Mouse (Mus musculus) kidney, postnatal 10 days (tissue): ENCODE results near the gene Pafah1b3.

Experiments
- DNase-seq: peaks from one replicate; pipeline ENCODE4 v3.0.0; 2021; ENCODE audit warnings: mixed read lengths

The Pafah1b3 gene

DNA sequence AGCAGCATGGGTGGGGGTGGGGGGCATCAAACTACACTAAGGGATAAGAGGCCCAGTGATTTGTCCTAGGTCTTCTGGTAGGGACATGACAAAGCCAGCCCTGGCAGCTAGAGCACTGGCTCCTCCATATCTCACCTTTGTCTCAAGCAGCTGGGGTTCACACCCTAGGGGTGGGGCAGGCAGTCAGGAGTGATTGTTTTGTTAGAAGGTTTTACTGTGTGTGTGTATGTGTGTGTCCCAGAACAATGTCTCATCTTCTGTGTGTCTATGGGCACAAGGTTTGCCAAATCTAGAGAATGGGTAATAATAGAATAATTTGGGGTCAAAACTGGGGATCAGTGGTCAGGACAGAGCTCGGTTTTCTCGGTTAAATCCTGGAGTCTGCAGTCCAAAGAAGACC, 7.7 kb upstream of the Pafah1b3 start:
- no peak for DNase-seq

DNA sequence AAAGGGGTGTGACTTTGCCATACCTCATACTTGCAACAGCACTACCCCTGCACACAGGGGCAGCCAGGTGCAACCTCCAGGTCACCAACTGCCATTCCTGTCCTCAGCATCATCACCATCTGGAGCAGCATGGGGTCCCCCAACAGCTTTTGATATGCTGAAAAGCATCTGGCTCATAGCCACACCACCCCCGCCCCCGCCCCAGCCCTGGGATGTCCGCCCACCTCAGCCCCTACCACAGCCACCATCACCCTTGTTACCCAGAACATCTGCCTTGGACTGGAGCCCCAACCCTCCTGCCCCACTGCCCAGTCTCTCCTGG, 5.9 kb upstream of the Pafah1b3 start:
- no peak for DNase-seq

DNA sequence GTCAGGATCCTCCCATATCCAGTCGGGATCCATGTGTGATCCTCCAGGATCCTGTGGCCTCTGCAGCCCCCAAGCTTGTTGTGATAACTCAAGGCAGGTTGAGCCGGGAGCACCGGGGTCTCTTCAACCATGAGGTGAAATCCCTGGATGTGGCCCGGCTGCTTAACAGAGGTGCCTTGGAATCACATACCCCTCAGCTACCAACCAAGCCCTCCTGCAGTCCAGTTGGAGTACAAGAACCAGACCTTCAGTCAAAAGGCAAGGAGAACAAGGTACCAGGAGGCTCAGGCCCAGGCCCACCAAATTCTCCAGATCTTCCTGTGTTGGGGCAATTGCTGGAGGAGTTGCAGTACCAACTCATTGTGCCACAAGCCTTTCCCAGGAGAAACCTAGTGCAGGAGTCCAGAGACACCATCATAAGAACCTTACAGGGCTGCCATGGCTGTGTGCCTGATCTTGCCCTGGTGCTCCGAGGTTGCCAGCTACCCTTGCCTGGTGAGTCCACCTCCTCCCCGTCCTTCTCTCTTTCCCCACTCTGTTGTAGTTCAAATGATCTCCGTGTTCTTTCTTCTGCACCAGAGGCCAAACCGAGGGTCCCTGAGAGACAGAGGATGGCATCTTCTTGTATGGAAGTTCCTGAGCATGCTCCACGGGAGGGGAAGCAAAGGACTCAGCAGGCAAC, 5.4 kb upstream of the Pafah1b3 start:
- no peak for DNase-seq

DNA sequence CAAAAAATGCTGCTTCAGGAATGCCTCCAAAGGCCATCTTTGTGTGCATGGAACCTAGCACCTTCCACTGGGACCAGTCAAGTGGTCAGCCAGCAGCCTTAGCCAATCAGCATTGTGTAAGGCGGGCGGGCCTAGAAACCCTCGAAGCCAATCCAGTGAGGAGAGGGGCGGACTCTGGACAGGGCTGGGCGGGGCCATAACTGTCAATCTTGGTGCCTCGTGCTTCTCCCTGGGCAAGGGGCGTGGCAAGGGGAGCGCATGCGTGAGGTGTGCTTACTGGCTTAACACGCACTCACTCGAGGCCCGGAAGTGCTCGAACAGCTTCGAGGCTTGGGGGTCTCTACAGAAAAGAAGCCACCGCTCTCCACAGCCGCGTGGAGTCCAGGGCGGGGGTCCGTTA, 3.3 kb upstream of the Pafah1b3 start, which contains the start of gene Prr19:
TSS of gene Prr19 (plus strand) at position 349 of the 400 bp plus-strand sequence.
- no peak for DNase-seq

DNA sequence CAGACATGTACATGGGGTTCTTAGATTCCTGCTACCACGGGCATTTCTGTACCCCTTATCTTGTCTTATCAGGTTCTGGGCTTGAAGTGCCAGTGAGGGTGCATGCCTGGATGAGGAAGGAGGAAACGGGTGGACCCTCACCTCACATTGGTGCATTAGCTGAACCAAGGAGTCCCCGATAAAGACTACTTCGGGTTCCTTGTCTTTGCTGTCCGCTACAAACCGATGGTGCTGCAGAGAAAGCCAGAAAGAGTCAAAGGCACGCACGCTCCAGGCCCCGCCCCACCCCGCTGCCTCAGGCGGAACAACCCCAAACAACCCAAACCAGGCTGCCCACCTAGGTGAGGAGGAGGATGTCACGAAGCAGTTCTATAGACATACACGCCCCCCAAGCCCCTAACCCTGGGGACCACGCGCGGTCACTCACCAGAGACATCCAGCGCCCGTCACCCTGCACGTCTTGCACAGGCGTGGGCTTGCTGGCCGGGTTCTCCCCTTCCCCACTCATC, 787 bp downstream of the Pafah1b3 start:
- peak; percentile 70 for DNase-seq

DNA sequence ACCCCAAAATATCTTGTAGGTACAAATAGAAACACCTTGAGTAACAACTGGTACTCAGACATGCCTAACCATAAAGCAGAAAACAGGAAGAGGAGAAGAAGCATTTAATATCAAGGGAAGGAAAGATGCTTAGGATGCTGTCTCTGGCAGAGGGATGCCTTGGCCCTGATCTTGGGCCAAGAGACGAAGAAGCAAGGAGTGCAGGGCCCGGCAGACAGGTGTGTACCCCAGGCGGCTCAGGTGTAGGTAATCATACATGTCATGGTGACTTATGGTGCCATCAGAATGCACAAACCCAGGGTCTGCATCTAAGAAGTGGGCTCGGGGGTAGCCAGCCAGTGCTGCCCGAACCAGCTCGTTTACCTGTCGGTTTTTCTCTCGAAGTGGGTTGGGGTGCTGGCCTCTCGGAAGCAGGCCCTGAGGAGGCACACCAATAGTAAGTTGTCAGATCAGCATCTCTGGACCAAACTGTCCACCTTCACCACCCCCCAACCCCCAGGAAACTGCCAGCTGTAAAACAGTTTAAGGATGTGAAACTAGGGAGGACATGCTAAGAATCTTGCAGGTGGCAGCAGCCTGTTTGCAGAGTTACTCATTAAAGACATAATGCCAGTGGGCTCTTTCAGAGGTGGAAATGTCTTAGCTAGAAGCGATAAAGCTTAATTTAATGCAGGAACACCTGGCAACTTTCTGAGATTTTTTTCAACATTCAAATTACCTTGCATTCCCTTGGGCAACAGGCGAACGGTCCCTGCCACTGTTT, 2.6 kb downstream of the Pafah1b3 start:
- DNase-seq: no peak

DNA sequence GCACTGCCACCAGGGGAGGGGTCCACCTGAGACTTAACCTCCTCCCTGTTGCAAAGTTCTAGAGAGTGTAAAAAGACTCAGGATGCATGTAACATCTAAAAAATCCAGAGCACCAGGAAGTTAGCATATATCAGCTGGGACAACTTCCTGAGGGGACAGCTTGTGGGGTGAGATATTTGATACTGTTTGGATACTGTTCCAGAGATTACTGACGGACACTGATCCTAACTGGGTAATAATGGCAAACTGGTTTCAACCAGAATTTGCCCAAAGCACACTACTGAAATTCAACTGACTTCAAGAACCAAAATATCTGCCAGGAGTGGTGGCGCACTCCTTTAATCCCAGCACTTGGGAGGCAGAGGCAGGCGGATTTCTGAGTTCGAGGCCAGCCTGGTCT, 3.3 kb downstream of the Pafah1b3 start:
- no peak for DNase-seq

DNA sequence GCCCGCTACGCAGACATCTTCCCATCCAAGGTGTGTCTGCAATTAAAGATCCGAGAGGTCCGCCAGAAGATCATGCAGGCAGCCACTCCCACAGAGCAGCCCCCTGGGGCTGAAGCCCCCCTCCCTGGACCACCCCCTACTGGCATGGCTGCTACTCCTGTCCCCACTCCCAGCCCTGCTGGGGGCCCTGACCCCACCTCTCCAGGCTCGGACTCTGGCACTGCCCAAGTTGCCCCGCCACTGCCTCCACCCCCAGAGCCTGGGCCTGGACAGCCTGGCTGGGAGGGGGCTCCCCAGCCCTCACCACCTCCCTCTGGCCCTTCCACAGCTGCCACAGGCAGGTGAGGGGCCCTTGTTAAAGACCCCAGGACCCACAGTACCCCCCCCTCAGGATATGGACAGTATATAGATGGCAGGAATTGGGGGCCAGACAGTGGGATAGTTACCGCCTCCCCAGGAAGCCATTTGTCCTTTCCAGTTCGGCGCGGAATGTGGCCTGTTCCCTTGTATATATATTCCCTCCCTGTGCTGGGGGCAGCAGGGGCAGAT, 4.5 kb downstream of the Pafah1b3 start:
- DNase-seq: peak; percentile 12

DNA sequence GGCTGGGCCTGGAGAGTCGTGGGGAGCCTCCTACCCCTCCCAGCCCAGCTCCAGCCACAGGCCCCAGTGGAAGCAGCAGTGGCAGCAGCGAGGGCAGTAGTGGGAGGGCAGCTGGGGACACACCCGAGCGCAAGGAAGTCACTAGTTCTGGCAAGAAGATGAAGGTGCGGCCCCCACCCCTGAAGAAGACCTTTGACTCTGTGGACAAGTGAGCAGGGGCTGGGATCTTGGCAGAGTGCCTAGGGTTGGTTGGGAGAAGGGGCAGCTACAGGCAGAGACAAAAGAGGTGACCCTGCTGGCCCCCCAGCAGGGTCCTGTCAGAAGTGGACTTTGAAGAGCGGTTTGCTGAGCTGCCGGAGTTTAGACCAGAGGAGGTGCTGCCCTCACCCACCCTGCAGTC, 5.7 kb downstream of the Pafah1b3 start:
- DNase-seq: peak; percentile 66

DNA sequence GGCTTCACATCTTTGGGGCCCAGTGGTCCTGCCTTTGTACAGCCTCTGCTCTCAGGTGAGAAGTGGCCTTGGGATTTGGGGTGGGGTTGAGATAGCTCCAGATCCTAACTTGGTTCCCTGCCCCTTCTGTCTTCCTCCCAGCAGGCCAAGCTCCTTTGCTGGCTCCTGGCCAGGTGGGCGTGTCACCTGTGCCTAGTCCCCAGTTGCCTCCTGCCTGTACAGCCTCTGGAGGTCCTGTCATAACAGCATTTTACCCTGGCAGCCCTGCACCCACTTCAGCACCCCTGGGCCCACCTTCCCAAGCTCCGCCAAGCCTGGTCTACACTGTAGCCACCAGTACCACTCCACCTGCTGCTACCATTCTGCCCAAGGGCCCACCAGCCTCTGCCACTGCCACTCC, 6.9 kb downstream of the Pafah1b3 start:
- DNase-seq: peak; percentile 84

DNA sequence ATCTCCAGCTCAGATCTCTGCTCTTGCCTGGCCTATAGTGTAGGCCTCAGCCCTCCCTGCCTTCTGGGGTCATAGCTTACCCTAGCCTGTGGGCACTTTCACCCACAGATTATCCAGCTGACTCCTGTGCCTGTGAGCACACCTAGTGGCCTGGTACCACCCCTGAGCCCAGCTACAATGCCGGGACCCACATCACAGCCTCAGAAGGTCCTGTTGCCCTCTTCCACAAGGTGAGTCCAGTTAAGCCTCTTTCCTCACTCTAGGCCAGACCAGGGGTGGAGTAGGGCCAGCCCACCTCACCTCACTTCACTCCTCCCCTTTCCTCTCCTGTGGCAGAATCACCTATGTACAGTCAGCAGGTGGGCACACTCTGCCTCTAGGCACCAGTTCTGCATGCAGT, 7.3 kb downstream of the Pafah1b3 start:
- no peak for DNase-seq

DNA sequence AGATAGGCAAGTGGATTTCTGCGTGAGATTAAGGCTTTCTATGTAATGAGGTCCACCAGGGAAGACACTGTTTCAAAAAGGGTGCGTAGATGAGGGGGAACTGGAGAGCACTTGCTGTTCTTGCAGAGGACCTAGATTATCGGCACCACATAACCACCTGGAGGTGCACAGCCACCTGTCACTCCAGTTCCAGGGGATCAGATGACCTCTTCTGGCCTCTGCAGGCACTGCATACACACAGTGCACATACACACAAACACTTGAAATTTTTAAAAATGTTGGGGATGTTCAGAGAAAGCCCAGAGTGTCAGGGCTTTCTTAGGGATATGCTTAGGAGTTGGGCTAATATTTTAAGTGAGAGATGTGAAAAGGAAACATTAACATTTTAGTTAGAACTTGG, 7.9 kb downstream of the Pafah1b3 start:
- DNase-seq: no peak

DNA sequence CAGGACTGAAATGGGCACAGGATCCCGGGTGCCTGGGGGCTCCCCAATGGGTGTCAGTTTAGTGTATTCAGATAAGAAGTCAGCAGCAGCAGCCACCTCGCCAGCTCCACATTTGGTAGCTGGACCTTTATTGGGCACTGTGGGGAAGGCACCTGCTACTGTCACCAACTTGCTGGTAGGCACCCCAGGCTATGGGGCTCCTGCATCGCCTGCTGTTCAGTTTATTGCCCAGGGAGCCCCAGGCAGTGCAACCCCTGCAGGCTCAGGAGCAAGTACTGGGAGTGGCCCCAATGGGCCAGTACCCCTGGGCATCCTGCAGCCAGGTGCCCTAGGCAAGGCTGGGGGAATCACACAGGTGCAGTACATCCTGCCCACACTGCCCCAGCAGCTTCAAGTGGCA, 9.1 kb downstream of the Pafah1b3 start:
- DNase-seq: no peak

DNA sequence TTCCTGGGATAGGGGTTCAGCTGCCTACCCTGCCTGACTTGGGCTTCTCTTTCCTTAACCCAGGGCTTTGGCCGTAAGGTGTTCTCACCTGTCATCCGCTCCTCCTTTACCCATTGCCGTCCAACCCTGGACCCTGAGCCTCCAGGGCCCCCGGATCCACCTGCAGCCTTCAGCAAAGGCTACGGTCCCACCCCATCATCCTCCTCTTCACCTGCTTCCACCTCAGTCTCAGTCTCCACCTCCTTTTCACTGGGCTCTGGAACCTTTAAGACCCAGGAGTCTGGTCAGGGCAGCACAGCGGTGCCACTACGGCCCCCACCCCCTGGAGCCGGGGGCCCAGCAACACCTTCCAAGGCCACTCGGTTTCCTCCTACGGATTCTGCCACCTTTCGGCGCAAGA, 9.8 kb downstream of the Pafah1b3 start:
- DNase-seq: no peak

DNA sequence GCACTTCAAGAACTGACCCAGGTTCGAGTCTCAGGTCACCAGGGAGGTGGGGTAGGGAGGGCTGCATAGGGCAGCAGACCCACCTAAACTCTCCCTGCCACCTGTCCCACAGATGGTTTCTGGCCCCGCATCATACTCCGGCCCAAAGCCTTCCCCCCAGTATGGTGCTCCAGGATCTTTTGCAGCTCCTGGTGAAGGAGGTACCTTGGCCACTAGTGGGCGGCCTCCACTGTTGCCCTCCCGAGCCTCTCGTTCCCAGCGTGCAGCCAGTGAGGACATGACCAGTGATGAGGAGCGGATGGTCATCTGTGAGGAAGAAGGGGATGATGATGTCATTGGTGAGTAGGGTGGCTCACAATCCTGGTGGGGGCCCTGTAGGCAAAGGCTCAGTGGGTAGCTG, 10.8 kb downstream of the Pafah1b3 start:
- peak; percentile 17 for DNase-seq

DNA sequence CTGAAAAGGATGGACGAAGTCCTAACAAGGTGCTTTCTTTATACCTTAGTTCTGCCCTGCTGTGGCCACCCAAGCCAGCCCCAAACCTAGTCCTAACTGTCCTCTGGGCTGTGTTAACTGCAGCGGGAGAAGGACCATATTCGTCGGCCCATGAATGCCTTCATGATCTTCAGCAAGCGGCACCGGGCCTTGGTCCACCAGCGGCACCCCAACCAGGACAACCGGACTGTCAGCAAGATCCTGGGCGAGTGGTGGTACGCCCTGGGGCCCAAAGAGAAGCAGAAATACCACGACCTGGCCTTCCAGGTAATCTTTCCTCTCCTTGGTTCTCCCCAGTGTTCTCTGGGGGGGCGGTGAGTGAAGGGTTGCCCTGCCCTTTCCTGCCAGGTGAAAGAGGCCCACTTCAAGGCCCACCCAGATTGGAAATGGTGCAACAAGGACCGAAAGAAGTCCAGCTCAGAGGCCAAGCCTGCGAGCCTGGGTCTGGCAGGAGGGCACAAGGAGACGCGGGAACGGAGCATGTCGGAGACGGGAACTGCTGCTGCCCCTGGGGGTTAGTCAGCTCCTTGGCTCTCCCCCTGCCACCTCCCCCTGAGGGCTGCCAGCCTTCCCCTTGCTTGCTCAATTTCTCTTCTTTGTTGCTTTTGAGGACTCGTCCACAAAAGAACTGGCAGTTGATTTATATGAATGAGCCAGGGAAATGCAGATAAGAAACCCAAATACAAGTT, 12.1 kb downstream of the Pafah1b3 start:
- DNase-seq: no peak

DNA sequence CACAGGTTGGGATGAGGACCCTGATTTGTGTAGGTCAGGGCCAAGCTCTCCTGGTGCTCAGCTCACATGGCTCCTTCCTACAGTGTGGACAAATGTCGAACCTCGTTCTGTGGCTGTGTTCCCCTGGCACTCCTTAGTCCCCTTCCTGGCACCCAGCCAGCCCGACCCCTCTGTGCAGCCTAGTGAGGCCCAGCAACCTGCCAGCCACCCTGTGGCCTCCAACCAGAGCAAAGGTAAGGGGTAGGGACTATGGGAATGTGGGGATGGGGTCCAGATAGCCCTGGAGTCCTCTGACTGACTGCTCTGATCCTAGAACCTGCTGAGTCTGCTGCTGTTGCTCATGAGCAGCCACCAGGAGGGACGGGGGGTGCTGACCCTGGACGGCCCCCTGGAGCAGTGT, 13.0 kb downstream of the Pafah1b3 start:
- peak; percentile 47 for DNase-seq

DNA sequence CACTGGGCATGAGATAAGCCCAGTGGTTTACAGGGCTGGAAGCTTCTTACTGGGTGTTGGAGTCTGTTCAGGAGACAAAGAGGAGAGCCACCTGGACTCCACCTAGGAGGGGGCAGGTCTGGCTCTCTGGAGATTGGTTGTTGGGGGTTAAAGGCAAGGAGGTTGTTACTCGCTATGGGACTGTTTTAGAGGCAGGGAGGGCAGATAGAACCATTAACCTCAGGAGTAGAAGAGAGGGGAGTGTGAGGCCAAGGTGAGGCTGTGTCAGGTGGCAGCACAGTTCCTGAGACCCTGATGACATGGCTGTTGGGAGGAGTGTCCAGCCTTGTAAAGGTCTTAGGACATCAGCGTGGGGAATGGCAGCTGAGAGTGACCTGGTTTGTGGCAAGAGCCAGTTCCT, 13.6 kb downstream of the Pafah1b3 start:
- DNase-seq: peak; percentile 3

DNA sequence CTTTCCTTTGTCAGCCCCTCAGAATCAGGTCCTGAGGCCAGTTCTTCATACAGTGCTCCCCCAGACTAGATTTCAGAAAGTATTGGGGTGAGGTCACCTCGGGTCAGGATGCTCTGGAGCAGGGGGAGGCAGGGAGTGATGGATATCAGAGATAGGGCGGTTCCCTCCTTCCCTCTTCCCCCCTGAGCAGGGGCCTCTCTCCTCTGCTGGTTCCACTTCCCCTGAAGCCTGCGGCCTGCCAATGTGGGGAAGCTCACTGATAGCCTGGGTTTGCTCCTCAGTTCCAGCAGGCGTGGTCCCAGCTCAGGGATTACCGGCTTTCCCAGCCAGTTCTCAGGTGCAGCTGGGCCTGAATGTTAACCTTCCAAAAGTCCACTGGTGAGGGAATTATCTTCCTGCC, 14.1 kb downstream of the Pafah1b3 start:
- peak; percentile 29 for DNase-seq

DNA sequence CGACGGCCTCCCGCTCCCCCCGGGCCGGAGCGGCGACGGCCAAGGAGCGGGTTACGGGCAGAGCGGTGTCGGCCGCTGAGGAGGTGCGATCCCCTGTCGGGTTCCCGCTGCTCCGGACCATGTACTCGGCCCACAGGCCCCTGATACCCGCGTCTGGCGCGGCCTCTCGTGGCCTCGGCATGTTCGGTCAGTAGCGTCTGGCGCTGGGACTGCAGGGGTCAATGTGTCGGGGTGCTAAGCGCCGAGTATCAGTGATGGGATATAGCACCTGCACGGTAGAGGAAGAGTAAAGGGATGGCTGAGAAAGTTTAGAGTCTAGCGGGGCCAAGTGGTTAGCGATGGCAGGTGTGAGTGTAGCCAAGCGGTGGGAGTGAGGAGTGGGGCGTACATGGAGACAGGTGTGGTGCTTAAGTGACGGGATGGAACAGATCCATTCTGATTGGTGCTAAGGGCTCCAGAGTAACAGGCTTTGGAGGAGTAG, 15.0 kb downstream of the Pafah1b3 start:
- DNase-seq: peak; percentile 73

DNA sequence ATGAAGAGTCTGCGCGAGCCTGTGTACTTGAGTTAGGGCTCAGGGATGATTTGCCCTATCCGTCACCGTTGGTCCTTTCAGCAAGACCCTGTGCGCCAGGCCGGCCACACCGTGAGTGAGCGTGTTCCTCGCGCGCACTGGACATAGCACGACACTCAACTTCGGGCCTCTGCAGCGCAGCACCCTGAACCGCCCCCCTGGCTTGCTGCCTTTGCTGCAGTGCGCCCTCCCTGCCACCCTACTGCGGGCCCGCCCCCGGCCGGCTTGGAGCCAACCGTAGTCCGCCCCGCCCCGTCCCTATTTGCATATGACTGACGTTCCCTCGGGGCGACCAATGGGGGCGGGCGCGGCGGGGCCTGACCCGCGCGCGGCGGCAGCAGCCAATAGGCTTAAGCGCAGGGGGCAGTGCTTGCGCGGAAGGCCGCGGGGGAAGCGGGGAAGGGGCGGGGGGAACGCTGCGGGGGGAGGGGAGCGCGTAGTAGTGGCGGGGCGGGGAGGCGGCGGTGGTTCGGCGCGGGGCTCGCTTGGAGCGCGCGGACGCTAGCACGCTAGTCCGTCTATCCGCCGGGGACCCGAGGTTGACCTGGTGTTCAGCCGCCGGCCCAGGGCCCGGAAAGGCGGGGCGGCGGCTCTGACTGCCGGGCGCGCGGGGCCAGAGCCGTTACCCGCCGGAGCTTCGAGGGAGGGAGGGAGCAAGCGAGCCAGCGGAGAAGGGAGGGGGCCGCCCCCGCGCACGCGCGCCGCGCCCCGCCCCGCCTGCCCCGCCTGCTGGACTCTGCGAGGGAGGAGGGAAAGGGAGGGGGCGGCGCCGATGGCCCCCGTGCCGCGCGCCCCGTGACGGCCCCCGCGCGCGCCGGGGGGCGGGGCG, 15.8 kb downstream of the Pafah1b3 start:
- peak; percentile 100 for DNase-seq

DNA sequence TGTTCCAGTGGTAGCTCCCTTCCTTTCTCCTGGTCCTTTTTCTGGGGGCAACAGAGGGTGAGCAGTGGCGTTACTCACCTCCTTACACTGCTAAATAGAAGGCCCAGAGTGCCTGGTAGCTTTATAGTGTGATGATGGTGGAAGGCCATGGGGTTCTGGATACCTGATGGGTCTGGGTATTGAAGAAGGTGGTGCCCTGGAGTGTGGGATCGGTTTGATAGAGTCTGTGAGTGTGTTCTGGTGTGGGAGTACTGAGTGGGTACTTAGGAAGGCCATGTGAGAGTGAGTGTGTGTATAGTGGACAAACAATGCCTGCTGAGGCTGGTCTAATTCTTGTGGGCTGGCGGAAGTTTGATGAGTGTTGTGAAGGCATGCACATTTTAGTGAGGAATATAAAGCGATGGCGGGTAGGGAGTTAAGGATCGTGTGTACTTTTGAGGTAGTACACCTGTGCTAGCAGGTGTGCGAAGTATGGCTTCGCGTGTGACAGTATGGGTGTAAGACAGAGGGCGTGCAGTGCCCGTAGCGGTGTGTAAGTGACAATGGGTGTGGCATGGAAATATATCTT, 16.5 kb downstream of the Pafah1b3 start:
- DNase-seq: no peak
